Mouse (Mus musculus): ENCODE measurements at regions not wholly inside any gene's neighbourhood (a gene's known extent, or its start where the extent isn't known, plus 50 kb on each side); places are given as distances from the start of the nearest gene placed in this dataset.

DNA sequence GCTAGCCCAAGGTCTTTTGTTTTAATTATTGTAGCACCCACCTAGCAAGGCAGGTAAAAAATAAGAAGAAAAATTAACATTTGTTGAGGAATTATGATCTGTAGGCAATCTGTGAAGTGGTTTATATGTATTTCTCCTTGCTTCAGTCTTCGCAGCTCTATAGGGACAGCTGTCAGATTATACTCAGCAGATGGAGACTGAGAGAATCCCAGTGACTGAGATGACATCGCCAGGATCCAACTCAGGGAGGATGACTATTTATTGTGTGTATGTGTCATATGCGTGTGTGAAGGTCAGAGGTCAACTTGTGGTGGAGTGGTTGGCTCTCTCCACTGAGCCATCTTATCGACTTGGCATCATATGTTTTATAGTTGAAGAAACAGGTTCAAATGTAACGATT is 362.0 kb upstream of the Chd6 start:
- no peak for DNase-seq (ENCODE audit: low spot score)

DNA sequence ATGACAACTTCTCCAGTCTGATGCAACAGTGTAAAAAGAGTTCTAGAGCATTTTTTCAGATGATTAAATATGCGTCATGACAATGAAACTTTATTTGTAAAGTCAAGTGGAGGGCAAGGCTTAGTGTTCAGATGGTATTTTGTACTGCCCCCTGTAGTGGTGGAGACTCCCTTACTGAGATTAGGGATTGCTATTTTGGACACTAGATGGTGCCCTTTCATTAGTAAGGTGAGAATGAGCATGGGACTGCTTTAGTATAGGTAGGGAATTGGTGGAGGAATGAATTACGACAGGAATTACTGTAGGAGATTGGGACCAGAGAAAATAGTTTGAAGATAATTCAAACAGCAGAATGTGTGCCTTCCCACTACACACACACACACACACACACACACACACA is 361.1 kb upstream of the Chd6 start:
- no peak for DNase-seq (ENCODE audit: low spot score)

DNA sequence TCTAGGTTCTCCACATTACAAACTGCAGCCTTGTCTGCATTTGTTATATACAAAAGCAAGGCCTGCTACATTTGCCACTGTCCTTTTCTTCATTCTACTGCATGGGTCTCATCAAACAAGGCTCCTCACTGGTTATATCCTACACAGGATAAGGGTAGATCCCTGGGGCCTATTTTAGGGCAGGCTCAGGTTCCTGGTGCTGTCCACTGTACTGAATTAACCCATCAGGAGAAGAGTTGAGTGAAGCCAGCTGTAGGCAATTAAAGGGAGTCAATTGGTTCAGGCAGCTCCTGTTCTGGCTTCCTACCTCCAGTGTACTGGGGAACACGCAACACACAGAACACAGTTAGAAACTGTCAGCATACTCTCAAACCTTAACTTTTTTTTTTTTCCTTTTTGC is 358.2 kb upstream of the Chd6 start:
- no peak for DNase-seq (ENCODE audit: low spot score)

DNA sequence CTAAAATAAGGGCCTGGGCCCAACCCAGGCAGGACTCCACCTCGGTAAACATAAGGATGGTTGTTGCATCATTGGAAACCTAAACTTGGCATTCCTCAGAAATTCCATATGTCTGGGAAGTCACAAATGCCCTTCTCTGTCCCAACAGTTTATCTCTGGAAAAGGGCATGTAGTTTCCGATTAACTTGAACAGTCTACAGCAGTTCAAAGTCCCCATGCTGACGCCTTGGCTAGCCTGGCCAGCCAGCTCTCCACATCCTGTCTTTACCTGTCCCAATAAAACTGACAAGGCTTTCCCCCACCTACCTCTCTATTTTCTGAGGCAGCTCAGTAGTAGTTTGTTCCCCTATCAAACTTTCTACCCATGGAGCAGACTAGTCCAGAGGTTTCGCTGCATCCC is 351.7 kb upstream of the Chd6 start:
- DNase-seq (ENCODE audit: low spot score), result no peak

DNA sequence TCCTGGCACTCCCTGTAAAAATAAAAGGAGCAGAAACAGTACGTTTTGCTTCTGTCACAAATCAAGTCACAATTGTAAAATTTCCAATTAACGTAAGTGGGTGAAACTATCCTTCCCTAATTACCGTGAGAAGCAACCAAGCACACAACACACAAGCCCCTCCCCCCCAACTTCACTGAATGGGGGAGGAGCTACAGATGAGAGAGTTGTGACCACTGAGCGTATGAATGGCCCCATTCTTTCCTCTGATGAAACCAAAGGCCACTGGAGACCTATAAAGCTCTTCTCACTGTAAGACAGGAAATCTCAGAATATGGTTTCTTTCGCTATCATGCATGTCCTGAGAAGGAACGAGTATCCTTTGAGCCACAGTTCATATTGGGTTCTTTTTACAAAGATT is 345.6 kb upstream of the Chd6 start:
- no peak for DNase-seq (ENCODE audit: low spot score)

DNA sequence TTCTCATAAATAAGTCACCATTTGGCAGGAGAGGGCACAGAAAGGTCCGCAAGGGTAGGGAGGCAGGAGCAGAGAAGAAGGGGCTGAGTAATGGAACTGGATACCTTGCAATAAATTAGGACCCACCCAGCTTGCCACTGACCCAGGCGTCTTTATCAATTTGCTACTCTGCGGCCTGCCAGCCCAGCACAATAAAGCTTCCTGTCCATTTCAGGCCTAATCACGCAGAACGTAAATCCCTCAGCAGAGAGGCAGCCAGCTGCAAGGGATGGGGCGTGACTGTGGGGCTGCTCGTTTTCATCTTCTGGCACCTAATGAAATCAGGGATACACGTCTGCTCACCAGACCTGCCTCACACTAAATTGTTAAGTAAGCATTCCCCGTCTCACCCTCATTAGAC is 324.9 kb upstream of the Chd6 start:
- DNase-seq (ENCODE audit: low spot score), result no peak

DNA sequence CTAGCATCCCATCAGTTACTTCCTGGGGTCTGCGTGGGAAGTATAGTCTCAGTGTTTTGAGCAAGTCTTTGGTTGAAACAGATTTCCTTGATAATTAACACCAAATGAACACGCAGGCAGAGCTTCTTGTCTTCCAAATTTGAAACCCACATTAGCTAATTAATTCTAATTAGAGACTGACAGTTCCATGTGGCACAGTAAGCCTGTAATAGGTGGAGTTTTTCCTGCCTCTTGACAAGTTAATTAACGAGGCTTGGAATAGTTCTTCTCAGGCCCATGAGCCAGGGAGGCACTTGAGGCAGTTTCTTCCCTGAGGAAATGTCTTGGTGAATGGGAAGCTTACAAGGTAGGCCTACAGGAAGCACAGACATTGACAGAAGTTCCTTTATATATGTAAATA is 320.4 kb upstream of the Chd6 start:
- DNase-seq (ENCODE audit: low spot score), result no peak

DNA sequence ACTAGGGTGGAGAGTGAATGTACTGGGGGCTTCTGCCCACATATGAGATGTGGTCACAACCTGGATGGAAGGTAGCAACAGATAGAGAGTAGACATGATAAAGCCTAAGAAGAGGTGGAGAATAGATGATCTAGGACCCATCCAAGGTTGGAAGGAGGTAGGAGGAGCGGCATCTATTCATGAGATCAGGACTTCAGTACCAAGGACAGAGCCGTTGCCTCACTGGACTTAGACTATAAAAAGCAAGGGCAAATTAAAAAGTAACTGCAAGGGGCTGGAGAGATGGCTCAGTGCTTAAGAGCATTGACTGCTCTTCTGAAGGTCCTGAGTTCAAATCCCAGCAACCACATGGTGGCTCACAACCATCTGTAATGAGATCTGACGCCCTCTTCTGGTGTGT is 316.7 kb upstream of the Chd6 start:
- DNase-seq (ENCODE audit: low spot score), result no peak

DNA sequence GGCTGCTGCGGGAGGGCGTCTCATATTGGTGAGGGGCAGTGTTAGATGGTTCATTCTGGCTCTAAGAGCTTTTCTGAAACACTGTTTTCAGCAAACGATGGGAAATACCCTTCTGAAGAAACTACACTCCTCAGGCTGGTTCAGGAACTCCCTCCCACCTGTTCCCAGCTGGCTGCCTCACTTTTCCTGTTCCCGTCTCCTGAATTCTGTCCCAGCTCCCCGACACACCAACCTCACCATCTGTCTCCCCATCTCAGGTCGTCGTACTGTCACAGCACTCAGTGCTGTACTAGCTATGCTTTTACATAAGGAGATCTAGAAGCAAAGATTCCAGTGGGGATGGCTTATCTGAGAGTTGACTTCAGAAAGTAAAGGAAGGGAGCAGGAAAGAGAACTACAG is 309.2 kb upstream of the Chd6 start:
- no peak for DNase-seq (ENCODE audit: low spot score)

DNA sequence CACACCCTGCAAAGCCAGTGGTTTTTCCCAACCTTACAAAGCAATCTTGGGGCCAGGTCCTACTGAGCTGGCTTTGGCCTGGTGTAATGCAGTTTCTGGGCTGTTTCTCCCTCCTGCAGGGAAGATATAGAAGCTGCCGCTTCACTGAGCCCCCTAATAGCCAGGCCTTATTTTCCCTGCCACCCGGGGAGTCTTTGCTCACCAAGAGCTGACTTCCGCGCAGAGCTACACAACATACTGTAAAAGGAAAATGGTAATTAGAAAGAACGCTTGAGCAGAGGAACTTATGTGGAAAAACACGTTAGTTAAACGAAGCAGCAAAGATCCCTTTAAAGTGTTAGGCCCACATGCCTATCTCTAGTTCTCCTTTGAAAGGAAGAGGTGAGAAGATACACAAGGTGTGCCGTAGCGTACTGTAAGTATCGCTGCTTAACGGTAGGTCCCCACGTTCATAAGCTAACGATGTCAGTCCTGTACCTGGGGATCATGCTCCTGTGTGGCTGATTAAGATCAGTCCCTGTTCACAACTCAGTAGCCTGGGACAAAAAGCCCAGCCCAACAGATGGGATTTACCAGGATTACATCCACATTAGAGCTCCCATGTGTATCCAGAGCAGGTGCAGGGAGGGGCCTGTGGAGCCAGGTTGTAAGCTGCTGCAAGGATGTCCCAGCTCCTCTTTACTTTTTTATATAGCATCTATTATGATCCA is 307.5 kb upstream of the Chd6 start:
- no peak for DNase-seq (ENCODE audit: low spot score)

DNA sequence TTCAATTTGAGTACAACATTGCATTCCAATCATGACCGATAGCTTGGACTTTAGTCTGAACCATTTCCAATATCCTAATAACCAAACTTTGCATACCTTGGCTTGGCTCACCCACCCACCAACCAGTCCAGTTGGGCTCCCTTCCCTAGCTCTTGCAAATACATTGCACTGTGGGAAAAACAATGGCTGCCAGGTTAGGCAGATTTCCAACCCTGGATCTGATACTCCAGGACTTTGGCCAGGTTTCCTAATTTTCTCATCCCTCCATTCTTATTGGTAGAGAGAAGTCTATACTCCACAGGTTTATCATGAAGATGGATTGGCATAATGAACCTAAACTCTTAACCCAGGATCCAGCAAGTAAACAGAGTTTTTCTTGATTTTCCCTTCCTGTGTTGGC is 299.4 kb upstream of the Chd6 start:
- no peak for DNase-seq (ENCODE audit: low spot score)

DNA sequence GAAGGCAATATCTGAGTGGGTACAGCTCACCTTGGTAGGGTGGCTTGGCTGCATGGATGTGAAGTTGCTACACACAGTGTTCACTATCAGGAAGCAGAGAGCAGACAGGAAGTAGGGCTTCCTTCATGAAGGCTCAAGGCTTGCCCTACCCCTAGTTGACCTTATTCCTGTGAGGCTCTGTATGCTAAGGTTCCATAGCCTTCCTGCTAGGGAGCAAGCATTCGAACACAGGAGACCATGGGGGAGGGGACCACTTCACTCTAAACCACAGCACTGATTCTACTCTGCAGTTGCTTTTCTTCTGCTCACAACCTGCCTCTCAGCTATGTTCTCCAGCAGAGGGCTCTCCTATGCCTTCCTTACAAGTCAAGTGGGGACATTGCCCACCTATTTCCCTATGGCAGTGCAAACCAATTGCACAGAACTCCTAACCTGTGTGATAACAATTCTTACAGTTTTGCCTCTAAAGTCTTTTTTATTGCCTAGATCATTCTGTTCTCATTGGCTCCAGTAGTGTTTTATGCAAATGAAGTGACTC is 297.0 kb upstream of the Chd6 start:
- DNase-seq (ENCODE audit: low spot score), result no peak

DNA sequence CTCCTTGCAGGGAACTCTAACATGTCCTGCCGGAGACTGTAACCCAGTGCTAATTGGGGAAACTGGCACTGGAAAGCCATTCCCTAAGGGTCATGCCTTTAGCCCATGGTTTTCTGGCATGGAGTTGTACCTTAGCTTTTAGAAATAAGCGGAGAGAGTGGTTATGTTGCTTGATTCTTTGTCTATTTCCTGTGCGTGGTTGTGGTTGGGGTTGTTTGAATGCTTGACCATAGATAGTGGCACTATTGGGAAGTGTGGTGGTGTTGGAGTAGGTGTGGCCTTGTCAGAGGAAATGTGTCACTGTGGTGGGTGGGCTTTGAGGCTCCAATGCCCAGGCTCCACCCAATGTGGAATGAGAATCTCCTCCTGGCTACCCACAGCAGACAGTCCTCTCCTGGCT is 289.2 kb upstream of the Chd6 start:
- DNase-seq (ENCODE audit: low spot score), result no peak

DNA sequence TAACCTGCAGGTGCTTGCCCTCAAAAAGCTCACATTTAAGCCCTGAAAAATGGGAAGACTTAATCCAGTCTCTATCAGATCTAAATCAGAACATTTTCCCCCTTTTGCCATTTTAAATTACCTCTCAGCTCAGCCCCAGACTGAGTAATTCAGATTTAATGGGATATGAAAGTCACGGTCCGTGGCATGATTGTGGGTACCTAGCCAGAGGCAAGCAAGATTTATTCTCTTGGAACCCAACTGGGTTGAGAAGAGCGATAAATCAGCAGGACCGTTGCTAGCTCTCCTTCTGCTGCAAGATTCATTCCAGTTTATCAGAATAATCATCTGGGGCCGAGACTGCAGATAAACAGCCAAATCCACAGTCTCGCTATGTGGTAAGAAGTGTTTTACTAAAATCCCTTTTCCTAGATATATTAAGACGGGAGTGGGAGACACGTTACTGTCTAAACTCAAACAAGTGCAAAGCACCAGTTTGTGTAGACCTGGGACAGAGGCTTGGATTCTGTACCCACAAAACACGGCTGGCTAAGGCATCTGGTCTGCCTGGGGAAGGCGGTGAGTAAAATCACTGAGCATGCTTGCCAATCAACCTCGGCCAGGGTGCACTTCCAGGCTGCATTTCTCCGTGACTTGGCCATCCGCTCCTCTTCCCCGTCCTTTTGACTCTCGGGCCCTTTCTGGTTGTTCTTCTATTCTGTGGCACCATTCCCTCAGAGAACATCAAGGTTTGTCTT is 282.2 kb upstream of the Chd6 start:
- DNase-seq (ENCODE audit: low spot score), result no peak

DNA sequence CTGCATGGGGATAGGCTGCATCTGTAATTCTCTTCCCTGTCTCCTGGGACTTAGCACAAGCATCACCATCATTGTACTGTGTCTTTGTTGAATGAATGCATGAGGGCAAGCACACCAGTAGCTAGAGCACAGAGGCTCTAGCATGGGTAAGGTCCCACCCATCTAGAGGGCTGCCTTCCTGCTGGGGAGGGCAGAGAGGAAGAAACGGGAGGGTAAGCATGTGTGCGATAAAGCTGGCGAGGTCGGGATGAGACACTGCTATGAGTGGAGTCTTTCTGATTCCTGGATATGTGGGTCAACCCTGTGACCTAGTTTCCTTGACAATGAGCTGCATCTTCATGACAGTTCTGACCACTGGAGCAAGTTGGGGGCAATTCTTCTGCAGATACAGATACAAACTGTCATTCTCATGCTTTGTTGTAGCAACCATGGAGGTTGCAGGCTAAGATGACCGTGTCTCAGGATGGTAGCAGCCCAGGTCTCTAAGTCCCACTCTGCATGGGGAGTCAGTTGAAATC is 280.5 kb upstream of the Chd6 start:
- DNase-seq (ENCODE audit: low spot score), result no peak

DNA sequence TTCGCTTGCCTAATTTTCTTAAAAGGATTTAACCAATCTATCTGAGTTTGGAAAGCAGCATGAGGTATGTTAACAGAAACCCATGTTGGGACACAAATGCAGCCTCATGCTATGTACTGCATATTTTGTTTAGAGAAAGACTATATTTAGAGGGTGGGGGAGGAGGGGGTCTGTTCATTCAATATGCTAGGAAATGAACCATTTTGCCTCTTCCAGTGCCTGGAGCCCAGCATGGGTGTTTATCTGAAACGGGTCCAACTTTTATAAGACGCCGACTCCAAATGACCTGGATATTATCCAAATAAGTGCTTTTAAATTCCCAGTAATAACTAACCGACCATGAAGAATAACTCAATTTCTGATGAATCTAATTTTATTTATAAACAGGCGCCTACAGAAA is 278.2 kb upstream of the Chd6 start:
- DNase-seq (ENCODE audit: low spot score), result no peak

DNA sequence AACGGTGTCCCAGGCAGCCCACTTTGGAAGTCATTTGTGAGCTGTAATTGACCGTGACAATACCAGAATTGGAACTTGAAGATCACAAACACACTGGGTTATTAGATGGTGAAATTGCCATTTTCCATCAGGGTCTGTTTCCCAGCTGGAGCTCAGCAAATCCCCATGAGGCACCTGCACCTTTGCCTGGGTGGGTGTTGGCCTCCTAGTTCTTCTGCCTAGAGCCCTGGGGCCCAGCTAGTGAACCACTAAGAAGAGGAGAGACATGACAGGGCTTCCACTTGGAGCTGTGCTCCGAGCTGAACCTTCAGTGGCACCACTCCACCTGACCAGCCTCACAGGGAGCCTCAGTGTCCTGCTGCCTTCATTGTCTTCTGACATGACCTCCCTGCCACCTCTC is 273.5 kb upstream of the Chd6 start:
- no peak for DNase-seq (ENCODE audit: low spot score)

DNA sequence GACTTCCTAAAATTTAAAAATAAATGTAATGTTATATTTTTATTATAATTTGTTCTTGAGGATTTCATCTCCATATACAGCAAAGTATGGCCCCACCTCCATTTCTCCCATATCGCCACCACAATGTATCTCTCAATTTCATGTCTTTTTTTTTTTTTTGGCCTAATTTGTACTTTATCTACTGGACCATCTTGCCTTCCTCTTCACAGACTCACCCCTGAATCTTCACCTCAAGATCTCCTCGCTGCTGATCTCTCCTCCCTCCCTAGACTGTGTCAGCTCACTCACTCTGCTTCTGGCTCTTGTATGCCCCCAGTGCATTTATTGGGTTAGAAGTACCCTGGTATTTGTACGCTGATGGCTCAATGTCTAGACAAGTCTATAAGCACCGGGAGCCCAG is 269.4 kb upstream of the Chd6 start:
- DNase-seq (ENCODE audit: low spot score), result no peak

DNA sequence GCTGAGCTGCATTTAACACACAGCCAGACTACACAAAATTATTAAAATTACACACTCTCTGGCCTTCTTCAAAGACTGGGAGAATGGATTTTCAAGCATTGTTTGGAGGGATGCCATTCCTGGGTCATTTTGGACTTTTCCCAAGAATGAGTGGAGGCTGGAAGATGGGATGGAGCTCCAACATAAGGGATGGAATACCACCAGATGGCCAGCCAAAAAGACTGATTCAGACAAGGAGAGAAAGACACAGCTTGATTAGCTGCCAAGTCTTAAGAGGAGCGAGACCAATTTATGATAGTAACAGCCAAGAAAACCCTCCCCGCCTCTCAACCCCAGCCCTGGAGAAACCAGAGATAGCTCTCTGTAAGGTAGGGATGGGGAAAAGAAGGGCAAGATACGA is 253.4 kb upstream of the Chd6 start:
- no peak for DNase-seq (ENCODE audit: low spot score)

DNA sequence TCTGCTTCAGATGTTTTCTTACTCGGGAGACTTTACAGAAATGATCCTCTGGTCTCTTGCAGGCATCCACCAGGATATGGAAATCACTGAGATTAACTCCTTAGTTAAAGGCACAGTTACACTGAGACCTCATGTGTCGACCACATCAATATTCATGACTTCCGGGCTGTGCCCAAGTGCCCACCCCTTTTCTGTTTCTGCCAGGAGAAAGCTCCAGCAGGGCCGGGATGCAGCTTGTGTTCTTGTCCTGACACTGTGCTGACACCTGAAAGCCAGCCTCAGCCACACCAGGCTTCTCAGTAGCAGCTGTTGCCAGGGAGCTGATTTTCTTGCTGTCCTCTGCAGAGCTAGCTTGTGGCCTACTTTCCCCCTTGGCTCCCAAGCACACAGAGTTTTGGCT is 240.2 kb upstream of the Chd6 start:
- no peak for DNase-seq (ENCODE audit: low spot score)

DNA sequence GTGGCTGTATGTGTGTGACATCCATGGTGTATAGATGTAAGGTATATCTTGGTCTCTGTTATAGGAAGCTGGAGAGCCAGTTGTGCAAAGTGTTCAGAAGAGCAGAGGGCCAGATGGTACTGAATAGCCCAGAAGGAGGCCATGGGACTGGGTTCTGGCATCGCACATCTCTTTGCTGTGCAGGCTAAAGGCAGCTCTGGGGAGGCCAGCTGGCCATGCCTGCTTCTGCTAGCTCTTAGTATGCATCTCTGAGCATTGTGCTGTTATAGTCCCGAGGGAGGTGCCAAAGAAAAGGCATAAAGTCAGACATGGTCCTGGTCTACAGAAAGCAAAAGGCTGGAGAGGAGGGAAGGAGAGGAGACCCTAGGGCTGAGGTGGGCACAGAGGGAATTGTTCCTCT is 235.1 kb upstream of the Chd6 start:
- DNase-seq (ENCODE audit: low spot score), result no peak

DNA sequence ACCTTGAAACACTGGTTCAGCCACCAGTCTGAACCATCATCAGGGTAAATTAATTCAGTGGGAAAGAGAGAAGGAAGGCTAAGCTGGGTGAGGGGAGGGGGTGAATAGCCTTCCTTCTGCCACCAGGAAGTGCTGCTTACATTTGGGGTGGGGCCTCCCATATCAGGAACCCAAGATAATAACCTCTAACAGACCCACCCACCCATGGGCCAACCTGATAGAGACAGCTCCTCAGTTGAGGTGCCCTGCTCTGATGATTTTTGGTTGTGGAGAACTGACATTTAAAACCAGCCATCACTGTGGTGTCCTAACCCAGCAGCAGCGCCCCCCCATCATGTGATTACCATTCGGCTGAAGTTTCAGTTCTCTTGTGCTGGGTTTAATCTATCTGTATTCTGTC is 233.8 kb upstream of the Chd6 start:
- DNase-seq (ENCODE audit: low spot score), result no peak

DNA sequence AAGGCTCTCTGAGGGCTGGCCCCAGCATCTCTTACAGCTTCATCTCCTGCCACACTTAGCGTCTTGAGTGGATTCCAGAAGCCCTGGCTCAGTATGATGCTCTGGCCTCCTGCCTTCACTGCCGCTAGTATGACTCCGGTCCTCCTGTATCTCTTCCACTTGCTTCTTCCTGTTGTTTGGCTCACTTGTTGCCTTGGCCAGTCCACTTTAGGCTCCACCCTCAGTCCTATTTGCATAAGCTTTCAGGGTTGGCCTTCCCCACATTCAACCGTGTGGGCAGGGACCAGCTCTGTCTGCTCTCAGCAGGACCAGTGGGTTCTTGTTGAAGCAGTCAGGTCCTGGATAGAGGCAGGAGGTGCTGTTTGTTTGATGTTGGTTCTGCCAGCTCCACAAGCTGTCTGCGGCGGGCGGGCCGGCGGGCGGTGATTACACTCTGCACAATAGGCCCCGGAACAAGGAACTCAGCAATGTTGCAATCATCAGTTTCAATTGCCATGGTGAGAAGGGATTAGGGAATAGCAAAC is 232.6 kb upstream of the Chd6 start:
- peak; percentile 13 for DNase-seq (ENCODE audit: low spot score)
